Comparison of ENCODE assay signal across 21 mouse cellular contexts in genomic region chr17:73634896-73635295, GRCm38 (mm10).
A peak's percentile ranks its signal among the peaks of the same experiment; 100 is the strongest.
DNase-seq lines count a peak whose midpoint lies in the region; ATAC-seq lines count a peak whose summit lies in the region.
"Had no signal": no experiment of that assay in that cellular context is flagged by ENCODE, and none has a peak within 500 bp of the region (broad histone marks: within the 10 kb centered on the region; RNA-seq: fewer than 3 reads in every experiment).

No protein-coding gene starts in this region.

- H3K9me3 ChIP-seq in hindbrain, embryonic 11.5 days (ENCODE audit: control insufficient read depth, low read length): no peaks in the 10 kb centered on the region
- no peaks in the 10 kb centered on the region for H3K9me3 ChIP-seq in hindbrain, embryonic 16.5 days (ENCODE audit: control insufficient read depth, low read length)
- no peaks in the 10 kb centered on the region for H3K9me3 ChIP-seq in midbrain, embryonic 13.5 days
- H3K9me3 ChIP-seq: embryonic facial prominence, embryonic 12.5 days; forebrain, embryonic 13.5 days; heart, embryonic 15.5 days; liver, embryonic 13.5 days; neural tube, embryonic 13.5 days had no signal

- H3K36me3 ChIP-seq in hindbrain, embryonic 11.5 days (ENCODE audit: control insufficient read depth, insufficient read depth, low read length): no peaks in the 10 kb centered on the region
- H3K36me3 ChIP-seq in hindbrain, embryonic 16.5 days (ENCODE audit: control insufficient read depth, insufficient read depth, low read length): no peaks in the 10 kb centered on the region
- no peaks in the 10 kb centered on the region for H3K36me3 ChIP-seq in midbrain, embryonic 13.5 days
- H3K36me3 ChIP-seq: embryonic facial prominence, embryonic 12.5 days; heart, embryonic 15.5 days; liver, embryonic 13.5 days; neural tube, embryonic 13.5 days had no signal

- H3K4me3 ChIP-seq in hindbrain, embryonic 11.5 days (ENCODE audit: low read depth, low read length): no peak overlapping the region
- no peak overlapping the region for H3K4me3 ChIP-seq in hindbrain, embryonic 16.5 days (ENCODE audit: low read length)
- no peak overlapping the region for H3K4me3 ChIP-seq in midbrain, embryonic 13.5 days (replicated peaks)
- H3K4me3 ChIP-seq: embryonic facial prominence, embryonic 12.5 days; forebrain, embryonic 13.5 days; heart, embryonic 15.5 days; liver, embryonic 13.5 days; neural tube, embryonic 13.5 days had no signal

- H3K27me3 ChIP-seq in hindbrain, embryonic 11.5 days (ENCODE audit: control insufficient read depth, insufficient read depth, low read length): no peaks in the 10 kb centered on the region; the same call in 1 of the 2 replicates
- H3K27me3 ChIP-seq in hindbrain, embryonic 16.5 days (replicated peaks; ENCODE audit: control insufficient read depth, insufficient read depth, low read length): no peaks in the 10 kb centered on the region
- no peaks in the 10 kb centered on the region for H3K27me3 ChIP-seq in midbrain, embryonic 13.5 days
- H3K27me3 ChIP-seq: embryonic facial prominence, embryonic 12.5 days; forebrain, embryonic 13.5 days; heart, embryonic 15.5 days; liver, embryonic 13.5 days; neural tube, embryonic 13.5 days had no signal

- H3K4me2 ChIP-seq in hindbrain, embryonic 11.5 days (replicated peaks; ENCODE audit: low read depth, low read length): no peak overlapping the region
- H3K4me2 ChIP-seq in hindbrain, embryonic 16.5 days (ENCODE audit: low read length): no peak overlapping the region
- H3K4me2 ChIP-seq in midbrain, embryonic 13.5 days (replicated peaks): no peak overlapping the region
- H3K4me2 ChIP-seq: embryonic facial prominence, embryonic 12.5 days; forebrain, embryonic 13.5 days; heart, embryonic 15.5 days; liver, embryonic 13.5 days; neural tube, embryonic 13.5 days had no signal

- peak; percentile 21; the same call in 1 of the 2 replicates for ATAC-seq in hindbrain, embryonic 11.5 days (ENCODE audit: low FRiP score)
- ATAC-seq in hindbrain, embryonic 16.5 days: no peak
- ATAC-seq in midbrain, embryonic 13.5 days: no peak
- ATAC-seq: hindbrain, postnatal 0 days; intestine, embryonic 16.5 days had no signal

- no peak overlapping the region for H3K27ac ChIP-seq in hindbrain, embryonic 11.5 days (ENCODE audit: low read depth, low read length)
- no peak overlapping the region for H3K27ac ChIP-seq in hindbrain, embryonic 16.5 days (ENCODE audit: low read depth, low read length)
- peak overlapping the region; percentile 51; the same call in 1 of the 2 replicates for H3K27ac ChIP-seq in midbrain, embryonic 13.5 days
- H3K27ac ChIP-seq: embryonic facial prominence, embryonic 12.5 days; forebrain, embryonic 13.5 days; heart, embryonic 15.5 days; hindbrain, postnatal 0 days; liver, embryonic 13.5 days had no signal

- no peaks in the 10 kb centered on the region; the same call in 1 of the 2 replicates for H3K4me1 ChIP-seq in hindbrain, embryonic 11.5 days (replicated peaks; ENCODE audit: control insufficient read depth, insufficient read depth, low read length)
- H3K4me1 ChIP-seq in hindbrain, embryonic 16.5 days (ENCODE audit: control insufficient read depth, insufficient read depth, low read depth, low read length): no peaks in the 10 kb centered on the region; the same call in 1 of the 2 replicates
- H3K4me1 ChIP-seq in midbrain, embryonic 13.5 days (replicated peaks): peaks cover 18% of the 10 kb centered on the region
- H3K4me1 ChIP-seq: embryonic facial prominence, embryonic 12.5 days; heart, embryonic 15.5 days; liver, embryonic 13.5 days had no signal

- 50% methylated on average over 2 of the region's 2 CpGs for WGBS in hindbrain, embryonic 11.5 days
- 59% methylated on average over 2 of the region's 2 CpGs for WGBS in hindbrain, embryonic 16.5 days
- WGBS in midbrain, embryonic 13.5 days: 50% methylated on average over 2 of the region's 2 CpGs

- peak; percentile 26 for DNase-seq in adrenal gland, postnatal 14 days
- no peak for DNase-seq in adrenal gland, postnatal 25 days
- peak; percentile 24 for DNase-seq in hindbrain, embryonic 11.5 days (ENCODE audit: low spot score)
- peak; percentile 10 to 24 for DNase-seq in adrenal gland, postnatal 36 days
- DNase-seq in adipocyte (ENCODE audit: low spot score): no peak
- DNase-seq: cerebellum, adult 8-10 months; heart, postnatal 36 days; layer of hippocampus, adult 9-11 months; liver, embryonic 13.5 days; lung, adult 2 months; right cerebral cortex, adult 18-20 months; right cerebral cortex, postnatal 4 days; thymus, postnatal 25 days had no signal

- no peak overlapping the region for H3K9ac ChIP-seq in hindbrain, embryonic 11.5 days (ENCODE audit: low read depth, low read length)
- H3K9ac ChIP-seq in hindbrain, embryonic 16.5 days (ENCODE audit: low read depth, low read length): no peak overlapping the region
- H3K9ac ChIP-seq in midbrain, embryonic 13.5 days (replicated peaks): no peak overlapping the region
- H3K9ac ChIP-seq: embryonic facial prominence, embryonic 12.5 days; forebrain, embryonic 13.5 days; heart, embryonic 15.5 days; liver, embryonic 13.5 days; neural tube, embryonic 13.5 days had no signal

Comparison
In these comparisons a context has a peak if more than half of its experiments do, and no peak if none do; other contexts are left out.
1. DNase-seq: peak in adrenal gland, postnatal 14 days (single experiment), hindbrain, embryonic 11.5 days (single experiment) and adrenal gland, postnatal 36 days (2 of 2); none in adrenal gland, postnatal 25 days (single experiment) and adipocyte (single experiment).